Mouse (Mus musculus): Measurements from ENCODE around the gene Gap43. TPM values are rescaled to one million over a fixed set of nuclear protein-coding genes. Genes with fewer than 3 reads are reported as not detected.

Gene Gap43
- polyA plus RNA-seq, 1 experiment from 2014 or later: 357 TPM

DNA sequence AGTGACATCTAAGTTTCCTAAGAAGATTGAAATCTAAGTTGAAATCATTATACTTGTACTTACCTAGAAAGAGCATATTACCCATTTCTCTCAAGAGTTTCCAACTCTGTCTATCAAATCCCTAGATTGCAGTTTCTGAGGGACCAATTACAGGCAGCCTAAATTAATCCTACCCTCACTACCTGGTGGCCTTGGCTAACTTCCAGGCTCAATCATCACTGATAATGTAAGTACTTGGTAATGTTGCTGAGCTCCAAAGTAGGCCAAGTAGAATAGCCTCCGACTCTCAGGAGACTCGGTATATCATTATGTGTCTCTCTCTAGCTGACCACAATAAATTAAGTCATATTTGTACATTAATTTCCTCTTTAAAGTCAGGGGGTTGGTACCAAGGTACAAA is 62.7 kb downstream of the Gap43 start:
- no peak for ATAC-seq (ENCODE audit: insufficient read depth, low FRiP score, low TSS enrichment)
- WGBS: 93% methylated on average over 2 of the region's 2 CpGs
- H3K27me3 ChIP-seq (ENCODE audit: control insufficient read depth, insufficient read depth, low read length): no peaks in the 10 kb centered on the region
- no peak overlapping the region for H3K4me3 ChIP-seq (ENCODE audit: low read depth, low read length)
- no peaks in the 10 kb centered on the region for H3K36me3 ChIP-seq (ENCODE audit: control insufficient read depth, insufficient read depth, low read length)
- DNase-seq (ENCODE audit: low spot score): no peak
- no peak overlapping the region for H3K4me2 ChIP-seq (ENCODE audit: low read depth)
- H3K27ac ChIP-seq (ENCODE audit: low read depth, low read length): no peak overlapping the region
- H3K9me3 ChIP-seq (ENCODE audit: control insufficient read depth, low read length): no peaks in the 10 kb centered on the region
- no peak overlapping the region for H3K9ac ChIP-seq (ENCODE audit: low read length)
- H3K4me1 ChIP-seq (ENCODE audit: control insufficient read depth, insufficient read depth, low read length): 0 out of 2 replicates have a peak, but pooled peaks cover 2% of the 10 kb centered on the region

DNA sequence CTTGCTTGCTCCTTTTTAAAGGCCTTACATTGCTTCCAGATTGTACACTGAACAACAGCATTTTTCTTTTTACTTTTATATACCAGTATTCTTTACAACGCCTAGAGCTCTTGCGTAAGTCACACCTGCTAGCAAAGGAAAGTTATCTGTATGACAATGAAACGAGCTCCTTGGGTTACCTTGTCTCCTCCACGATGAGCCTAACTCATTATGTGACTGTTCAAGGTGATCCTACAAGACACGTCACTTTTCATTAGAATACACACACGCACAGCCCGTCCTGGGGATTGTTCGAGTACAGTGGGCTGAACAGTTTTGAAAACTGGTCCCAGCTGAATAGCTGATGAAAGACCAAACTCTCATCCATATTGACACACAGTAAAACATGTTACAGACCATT is 63.2 kb downstream of the Gap43 start:
- H3K27ac ChIP-seq (ENCODE audit: low read depth, low read length): no peak overlapping the region
- ATAC-seq (ENCODE audit: insufficient read depth, low FRiP score, low TSS enrichment) (no peak), DNase-seq (ENCODE audit: low spot score) (no peak)
- no peaks in the 10 kb centered on the region for H3K36me3 ChIP-seq (ENCODE audit: control insufficient read depth, insufficient read depth, low read length)
- H3K27me3 ChIP-seq (ENCODE audit: control insufficient read depth, insufficient read depth, low read length): no peaks in the 10 kb centered on the region
- 83% methylated on average over 8 of the region's 8 CpGs for WGBS
- H3K4me1 ChIP-seq (ENCODE audit: control insufficient read depth, insufficient read depth, low read length): 0 out of 2 replicates have a peak, but pooled peaks cover 2% of the 10 kb centered on the region
- H3K9ac ChIP-seq (ENCODE audit: low read length): no peak overlapping the region
- no peaks in the 10 kb centered on the region for H3K9me3 ChIP-seq (ENCODE audit: control insufficient read depth, low read length)
- H3K4me2 ChIP-seq (ENCODE audit: low read depth): no peak overlapping the region
- H3K4me3 ChIP-seq (ENCODE audit: low read depth, low read length): no peak overlapping the region

DNA sequence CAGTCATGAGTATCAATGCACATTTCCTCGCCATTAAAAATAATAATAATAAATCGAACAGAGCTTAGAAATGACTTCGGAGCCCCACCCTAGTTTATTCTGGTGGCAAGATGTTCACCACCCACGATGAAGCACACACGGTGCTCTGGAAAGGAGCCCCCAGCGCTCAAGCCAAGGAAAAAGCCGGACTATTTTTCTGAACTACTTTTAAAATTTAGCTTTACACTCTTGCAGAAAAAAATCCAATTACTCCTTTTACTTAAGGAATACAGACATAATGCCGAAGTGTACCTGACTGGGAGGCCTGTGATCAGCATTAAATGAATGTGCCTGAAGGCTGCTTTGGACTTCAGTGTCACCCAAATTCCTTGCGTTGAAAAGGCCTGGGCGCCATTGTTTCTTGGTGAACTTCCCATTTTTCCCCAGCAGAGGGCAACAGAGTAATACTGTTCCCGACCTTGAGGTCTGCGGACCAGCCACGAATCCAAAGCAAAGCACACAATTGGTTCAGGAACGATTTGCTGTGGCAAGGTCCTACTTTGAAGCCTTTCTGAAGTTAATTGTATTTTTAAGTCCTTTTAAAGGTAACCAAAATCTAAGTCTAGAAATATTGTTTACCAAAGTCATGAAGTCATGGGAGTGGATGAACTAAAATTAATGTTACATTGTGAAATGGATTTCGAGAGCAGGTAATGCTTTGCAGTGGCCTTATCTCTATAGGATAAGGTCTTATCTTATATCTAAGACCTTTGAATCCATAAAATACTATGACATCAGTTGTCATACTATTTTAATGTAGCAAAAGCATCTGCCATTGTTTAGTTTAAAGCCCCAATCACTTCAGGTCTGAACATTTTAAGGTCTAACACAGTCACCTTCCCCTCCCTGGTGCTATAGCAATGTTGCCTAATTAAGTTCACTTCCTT is 64.0 kb downstream of the Gap43 start:
- H3K4me3 ChIP-seq (ENCODE audit: low read depth, low read length): no peak overlapping the region
- DNase-seq (ENCODE audit: low spot score) (peak; percentile 82), ATAC-seq (ENCODE audit: insufficient read depth, low FRiP score, low TSS enrichment) (peak; percentile 70)
- H3K27ac ChIP-seq (ENCODE audit: low read depth, low read length): no peak overlapping the region
- H3K4me1 ChIP-seq (ENCODE audit: control insufficient read depth, insufficient read depth, low read length): 0 out of 2 replicates have a peak, but pooled peaks cover 2% of the 10 kb centered on the region
- no peaks in the 10 kb centered on the region for H3K9me3 ChIP-seq (ENCODE audit: control insufficient read depth, low read length)
- no peaks in the 10 kb centered on the region for H3K27me3 ChIP-seq (ENCODE audit: control insufficient read depth, insufficient read depth, low read length)
- H3K4me2 ChIP-seq (ENCODE audit: low read depth): no peak overlapping the region
- no peak overlapping the region for H3K9ac ChIP-seq (ENCODE audit: low read length)
- WGBS: 36% methylated on average over 15 of the region's 15 CpGs
- H3K36me3 ChIP-seq (ENCODE audit: control insufficient read depth, insufficient read depth, low read length): no peaks in the 10 kb centered on the region

DNA sequence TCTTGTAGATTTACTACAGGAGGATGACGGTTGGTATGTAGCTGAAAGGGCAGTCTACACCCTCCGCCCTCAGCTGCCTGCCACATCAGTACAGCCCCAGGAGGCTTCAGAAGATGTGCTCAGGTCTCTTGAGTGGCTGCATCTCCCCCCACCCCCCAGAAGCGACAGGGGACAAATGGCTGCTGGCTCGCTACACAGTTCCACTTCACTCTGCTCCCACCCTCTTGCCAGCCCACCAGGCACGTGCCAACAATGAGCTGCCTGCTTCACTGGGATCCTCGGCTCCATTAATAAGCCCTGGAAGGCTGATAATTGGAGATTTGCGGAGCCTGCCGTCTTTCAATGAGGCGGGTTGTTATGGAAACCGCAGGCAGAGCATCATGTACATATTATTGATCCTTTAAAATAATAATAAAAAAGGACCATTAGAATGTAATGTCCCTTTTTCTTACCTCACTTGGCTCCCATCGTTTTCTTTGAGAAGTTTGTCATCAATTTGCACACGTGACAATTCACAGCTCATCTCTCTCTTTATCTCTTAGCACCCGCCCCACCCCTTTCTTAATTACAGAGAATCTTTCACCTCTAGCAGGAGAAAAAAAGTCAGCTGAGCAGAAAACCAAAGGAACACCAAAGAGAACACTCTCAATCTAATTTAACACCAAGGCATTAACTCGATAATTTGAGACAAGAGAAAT is 64.8 kb downstream of the Gap43 start:
- ATAC-seq (ENCODE audit: insufficient read depth, low FRiP score, low TSS enrichment) (peak; percentile 72), DNase-seq (ENCODE audit: low spot score) (peak; percentile 54)
- H3K9ac ChIP-seq (ENCODE audit: low read length): no peak overlapping the region
- no peak overlapping the region for H3K4me3 ChIP-seq (ENCODE audit: low read depth, low read length)
- H3K9me3 ChIP-seq (ENCODE audit: control insufficient read depth, low read length): no peaks in the 10 kb centered on the region
- H3K36me3 ChIP-seq (ENCODE audit: control insufficient read depth, insufficient read depth, low read length): no peaks in the 10 kb centered on the region
- H3K27me3 ChIP-seq (ENCODE audit: control insufficient read depth, insufficient read depth, low read length): no peaks in the 10 kb centered on the region
- 26% methylated on average over 14 of the region's 14 CpGs for WGBS
- 0 out of 2 replicates have a peak, but pooled peaks cover 2% of the 10 kb centered on the region for H3K4me1 ChIP-seq (ENCODE audit: control insufficient read depth, insufficient read depth, low read length)
- H3K4me2 ChIP-seq (ENCODE audit: low read depth): 0 out of 2 replicates have a peak overlapping the region, but pooled peaks have one; percentile 18
- no peak overlapping the region for H3K27ac ChIP-seq (ENCODE audit: low read depth, low read length)

DNA sequence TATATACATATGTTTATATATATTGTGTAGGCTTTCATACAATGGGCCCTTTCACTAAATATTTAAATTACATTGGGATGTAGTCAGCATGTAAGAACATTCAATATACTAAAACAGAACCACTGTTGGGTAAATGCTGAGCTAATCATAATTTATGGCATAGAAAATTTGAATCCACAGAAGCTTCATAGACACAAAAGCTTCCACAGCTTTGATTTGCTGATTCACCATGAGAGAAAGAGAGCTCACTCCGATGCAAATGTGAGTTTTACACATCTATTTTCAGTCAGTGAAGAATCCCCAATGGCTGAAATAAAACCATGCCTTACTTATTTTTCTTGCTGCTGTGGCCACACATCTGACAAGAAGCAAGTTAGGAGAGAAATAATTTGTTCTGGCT is 69.2 kb downstream of the Gap43 start:
- H3K27me3 ChIP-seq (ENCODE audit: control insufficient read depth, insufficient read depth, low read length): no peaks in the 10 kb centered on the region
- no peaks in the 10 kb centered on the region for H3K36me3 ChIP-seq (ENCODE audit: control insufficient read depth, insufficient read depth, low read length)
- peaks cover 6% of the 10 kb centered on the region; the same call in 1 of the 2 replicates for H3K4me1 ChIP-seq (ENCODE audit: control insufficient read depth, insufficient read depth, low read length)
- H3K4me2 ChIP-seq (ENCODE audit: low read depth): no peak overlapping the region
- H3K9ac ChIP-seq (ENCODE audit: low read length): no peak overlapping the region
- no peak for DNase-seq (ENCODE audit: low spot score)
- 87% methylated on average over 1 of the region's 1 CpGs for WGBS
- no peak overlapping the region for H3K4me3 ChIP-seq (ENCODE audit: low read depth, low read length)
- no peak overlapping the region for H3K27ac ChIP-seq (ENCODE audit: low read depth, low read length)
- no peak for ATAC-seq (ENCODE audit: insufficient read depth, low FRiP score, low TSS enrichment)
- H3K9me3 ChIP-seq (ENCODE audit: control insufficient read depth, low read length): no peaks in the 10 kb centered on the region

DNA sequence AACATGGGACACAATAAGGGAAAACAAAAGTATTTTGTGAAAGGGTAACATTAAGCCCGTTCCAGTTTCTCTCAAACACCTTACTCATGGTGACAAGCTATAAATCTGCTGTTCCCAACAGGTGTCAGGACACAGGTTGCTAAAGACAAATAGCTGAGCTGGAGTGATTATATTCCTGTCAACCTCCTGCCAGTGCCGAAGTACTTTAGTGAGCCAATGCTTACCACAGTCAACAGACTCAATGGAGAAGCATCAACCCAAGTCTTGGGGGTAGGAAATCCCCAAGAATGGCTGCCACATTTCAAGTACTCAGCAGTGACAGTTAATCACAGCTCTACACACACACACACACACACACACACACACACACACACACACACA is 70.9 kb downstream of the Gap43 start:
- Histone ChIP-seq H3K4me2 (ENCODE audit: low read depth) (no peak overlapping the region), H3K36me3 (ENCODE audit: control insufficient read depth, insufficient read depth, low read length) (no peaks in the 10 kb centered on the region), H3K4me3 (ENCODE audit: low read depth, low read length) (no peak overlapping the region), H3K27me3 (ENCODE audit: control insufficient read depth, insufficient read depth, low read length) (no peaks in the 10 kb centered on the region), H3K4me1 (ENCODE audit: control insufficient read depth, insufficient read depth, low read length) (peaks cover 4% of the 10 kb centered on the region; the same call in 1 of the 2 replicates), H3K9ac (ENCODE audit: low read length) (no peak overlapping the region), H3K27ac (ENCODE audit: low read depth, low read length) (peak overlapping the region; percentile 27; the same call in 1 of the 2 replicates), H3K9me3 (ENCODE audit: control insufficient read depth, low read length) (no peaks in the 10 kb centered on the region)
- ATAC-seq (ENCODE audit: insufficient read depth, low FRiP score, low TSS enrichment) (peak; percentile 31), DNase-seq (ENCODE audit: low spot score) (no peak)
- WGBS: 43% methylated on average over 2 of the region's 2 CpGs

DNA sequence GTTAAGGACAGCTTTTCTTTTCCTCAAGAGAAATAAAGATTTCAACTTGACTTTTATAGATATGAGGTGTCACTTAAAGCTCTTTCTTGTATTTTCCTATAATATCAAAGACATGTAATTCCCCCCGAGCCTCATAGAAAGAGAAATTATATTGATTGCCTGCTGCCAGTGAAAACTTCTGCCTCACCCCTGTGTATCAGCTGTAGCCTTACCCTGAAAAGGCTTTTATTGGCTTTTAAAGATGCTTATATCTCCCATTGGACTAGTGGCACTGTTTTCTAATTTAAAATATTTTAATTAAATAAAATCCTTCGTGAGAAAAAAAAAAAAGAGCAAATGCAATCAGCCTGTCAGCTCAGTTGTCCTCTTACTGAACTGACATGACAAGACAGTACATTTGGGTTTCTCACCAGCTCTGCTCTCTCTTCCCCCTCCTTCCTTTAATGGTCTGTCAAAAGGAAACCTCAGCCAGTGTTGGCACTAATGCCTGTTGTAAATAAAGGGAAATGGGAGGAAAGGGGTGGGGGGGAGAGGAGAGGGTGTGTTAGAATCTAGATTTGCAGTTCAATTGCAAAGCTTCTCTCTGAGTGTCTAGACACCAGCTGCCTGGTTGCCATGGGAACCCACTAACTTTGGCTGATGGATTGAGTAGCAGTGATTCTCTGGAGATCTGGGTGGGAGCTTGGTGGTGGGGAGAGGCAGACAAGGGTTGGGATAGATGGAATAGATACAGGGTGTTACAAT is 71.4 kb downstream of the Gap43 start:
- peak; percentile 95 for ATAC-seq (ENCODE audit: insufficient read depth, low FRiP score, low TSS enrichment)
- no peaks in the 10 kb centered on the region for H3K36me3 ChIP-seq (ENCODE audit: control insufficient read depth, insufficient read depth, low read length)
- H3K4me1 ChIP-seq (ENCODE audit: control insufficient read depth, insufficient read depth, low read length): peaks cover 4% of the 10 kb centered on the region; the same call in 1 of the 2 replicates
- H3K9ac ChIP-seq (ENCODE audit: low read length): no peak overlapping the region
- H3K27me3 ChIP-seq (ENCODE audit: control insufficient read depth, insufficient read depth, low read length): no peaks in the 10 kb centered on the region
- DNase-seq (ENCODE audit: low spot score): peak; percentile 86
- 40% methylated on average over 2 of the region's 2 CpGs for WGBS
- H3K4me2 ChIP-seq (ENCODE audit: low read depth): no peak overlapping the region
- no peak overlapping the region for H3K4me3 ChIP-seq (ENCODE audit: low read depth, low read length)
- 0 out of 2 replicates have a peak overlapping the region, but pooled peaks have one; percentile 23 for H3K27ac ChIP-seq (ENCODE audit: low read depth, low read length)
- H3K9me3 ChIP-seq (ENCODE audit: control insufficient read depth, low read length): no peaks in the 10 kb centered on the region

DNA sequence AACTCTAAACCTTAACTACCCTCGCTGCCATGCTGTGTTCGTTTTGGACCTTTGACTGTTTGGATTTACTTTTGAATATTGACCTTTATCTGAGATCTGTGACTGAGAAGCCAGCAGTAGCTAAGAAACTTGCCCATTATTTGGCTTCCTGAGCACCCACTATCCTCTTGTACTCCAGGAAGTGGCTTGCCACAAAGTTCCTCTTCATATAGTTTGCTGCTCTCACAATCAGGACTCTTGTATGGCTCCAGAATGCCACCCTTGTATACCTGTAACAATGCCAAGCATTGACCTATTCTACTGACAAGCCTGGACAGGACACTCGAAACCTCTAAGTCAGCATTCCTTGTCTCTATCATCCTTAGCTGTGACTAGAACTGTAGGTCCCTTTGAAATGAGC is 75.3 kb downstream of the Gap43 start:
- H3K9ac ChIP-seq (ENCODE audit: low read length): no peak overlapping the region
- H3K4me2 ChIP-seq (ENCODE audit: low read depth): no peak overlapping the region
- no peaks in the 10 kb centered on the region for H3K27me3 ChIP-seq (ENCODE audit: control insufficient read depth, insufficient read depth, low read length)
- ATAC-seq (ENCODE audit: insufficient read depth, low FRiP score, low TSS enrichment) (no peak), DNase-seq (ENCODE audit: low spot score) (no peak)
- peaks cover 4% of the 10 kb centered on the region; the same call in 1 of the 2 replicates for H3K4me1 ChIP-seq (ENCODE audit: control insufficient read depth, insufficient read depth, low read length)
- H3K27ac ChIP-seq (ENCODE audit: low read depth, low read length): no peak overlapping the region
- WGBS: 86% methylated on average over 3 of the region's 3 CpGs
- no peaks in the 10 kb centered on the region for H3K9me3 ChIP-seq (ENCODE audit: control insufficient read depth, low read length)
- no peak overlapping the region for H3K4me3 ChIP-seq (ENCODE audit: low read depth, low read length)
- H3K36me3 ChIP-seq (ENCODE audit: control insufficient read depth, insufficient read depth, low read length): no peaks in the 10 kb centered on the region
